Comparison of ENCODE assay signal across 8 mouse cellular contexts in the genomic region with DNA sequence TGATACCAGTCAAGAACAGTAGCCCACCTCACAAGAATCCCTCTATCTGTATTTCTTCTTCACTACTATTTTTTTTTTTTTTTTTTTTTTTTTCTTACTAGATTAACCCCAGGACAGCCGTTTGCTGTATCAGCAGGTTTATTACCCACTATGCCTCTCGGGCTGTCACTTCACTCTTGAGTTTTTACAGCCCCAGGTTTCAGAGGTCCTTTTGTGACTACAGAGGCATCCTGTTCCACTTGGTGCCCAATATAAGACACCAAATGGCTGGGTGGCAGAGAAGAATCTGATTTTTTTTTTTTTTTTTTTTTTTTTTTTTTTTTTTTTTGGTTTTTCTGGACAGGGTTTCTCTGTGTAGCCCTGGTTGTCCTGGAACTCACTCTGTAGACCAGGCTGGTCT. TPM values are rescaled to one million over a fixed set of nuclear protein-coding genes. Genes with fewer than 3 reads are reported as not detected.
A peak's percentile ranks its signal among the peaks of the same experiment; 100 is the strongest.
DNase-seq lines count a peak whose midpoint lies in the region; ATAC-seq lines count a peak whose summit lies in the region.
"Had no signal": no experiment of that assay in that cellular context is flagged by ENCODE, and none has a peak within 500 bp of the region (broad histone marks: within the 10 kb centered on the region; RNA-seq: fewer than 3 reads in every experiment).

No protein-coding gene starts in this region.

- no peak overlapping the region for H3K9ac ChIP-seq in limb, embryonic 11.5 days (ENCODE audit: low read length)
- no peak overlapping the region for H3K9ac ChIP-seq in embryonic facial prominence, embryonic 13.5 days
- H3K9ac ChIP-seq in intestine, embryonic 16.5 days (ENCODE audit: low read depth, low read length): peak overlapping the region; percentile 82; the same call in 1 of the 2 replicates
- H3K9ac ChIP-seq in neural tube, embryonic 14.5 days (replicated peaks; ENCODE audit: low read depth, low read length): no peak overlapping the region

- H3K27ac ChIP-seq in limb, embryonic 11.5 days (replicated peaks; ENCODE audit: low read depth, low read length): no peak overlapping the region
- no peak overlapping the region for H3K27ac ChIP-seq in limb, embryonic 10.5 days
- H3K27ac ChIP-seq in embryonic facial prominence, embryonic 13.5 days: no peak overlapping the region
- H3K27ac ChIP-seq in intestine, embryonic 16.5 days (ENCODE audit: low read length): no peak overlapping the region
- no peak overlapping the region for H3K27ac ChIP-seq in neural tube, embryonic 14.5 days (ENCODE audit: low read depth, low read length)

- no peak for DNase-seq in limb, embryonic 11.5 days (ENCODE audit: low spot score)
- no peak for DNase-seq in limb, embryonic 10.5 days (ENCODE audit: low spot score)
- no peak for DNase-seq in ovary, postnatal 10 days (ENCODE audit: low spot score)
- DNase-seq in gastrocnemius, postnatal 10 days: no peak
- DNase-seq: adrenal gland, adult 2 months had no signal

- H3K36me3 ChIP-seq in limb, embryonic 11.5 days (ENCODE audit: control insufficient read depth, insufficient read depth, low read length): no peaks in the 10 kb centered on the region
- no peaks in the 10 kb centered on the region for H3K36me3 ChIP-seq in limb, embryonic 10.5 days
- no peaks in the 10 kb centered on the region for H3K36me3 ChIP-seq in embryonic facial prominence, embryonic 13.5 days
- no peaks in the 10 kb centered on the region for H3K36me3 ChIP-seq in intestine, embryonic 16.5 days (ENCODE audit: control insufficient read depth, insufficient read depth, low read length)
- H3K36me3 ChIP-seq in neural tube, embryonic 14.5 days (ENCODE audit: control insufficient read depth, insufficient read depth, low read length): no peaks in the 10 kb centered on the region

- ATAC-seq in limb, embryonic 11.5 days (ENCODE audit: insufficient number of reproducible peaks, low FRiP score, low TSS enrichment, low read depth): no peak
- ATAC-seq in embryonic facial prominence, embryonic 13.5 days (ENCODE audit: insufficient number of reproducible peaks, insufficient read depth, low FRiP score, low TSS enrichment, low read depth): no peak
- ATAC-seq in intestine, embryonic 16.5 days: peak; percentile 27
- ATAC-seq in neural tube, embryonic 14.5 days (ENCODE audit: low read depth): no peak

- peak overlapping the region; percentile 60; the same call in 1 of the 2 replicates for H3K4me3 ChIP-seq in limb, embryonic 11.5 days (ENCODE audit: low read depth, low read length)
- no peak overlapping the region; the same call in 1 of the 2 replicates for H3K4me3 ChIP-seq in limb, embryonic 10.5 days
- H3K4me3 ChIP-seq in embryonic facial prominence, embryonic 13.5 days: peak overlapping the region; percentile 64
- H3K4me3 ChIP-seq in intestine, embryonic 16.5 days (ENCODE audit: low read length): peak overlapping the region; percentile 72
- H3K4me3 ChIP-seq in neural tube, embryonic 14.5 days (ENCODE audit: low read depth, low read length): peak overlapping the region; percentile 48; the same call in 1 of the 2 replicates

- 0% methylated on average over 2 of the region's 2 CpGs for WGBS in limb, embryonic 11.5 days
- WGBS in limb, embryonic 10.5 days: 3% methylated on average over 2 of the region's 2 CpGs
- 17% methylated on average over 2 of the region's 2 CpGs for whole genome bisulfite sequencing in embryonic facial prominence, embryonic 13.5 days
- WGBS in intestine, embryonic 16.5 days: 2% methylated on average over 2 of the region's 2 CpGs
- 4% methylated on average over 2 of the region's 2 CpGs for WGBS in neural tube, embryonic 14.5 days

- H3K4me1 ChIP-seq in limb, embryonic 11.5 days (ENCODE audit: control insufficient read depth, insufficient read depth, low read length): peaks cover 4% of the 10 kb centered on the region; the same call in 1 of the 2 replicates
- peaks cover 24% of the 10 kb centered on the region for H3K4me1 ChIP-seq in limb, embryonic 10.5 days
- peaks cover 12% of the 10 kb centered on the region for H3K4me1 ChIP-seq in embryonic facial prominence, embryonic 13.5 days
- peaks cover 9% of the 10 kb centered on the region for H3K4me1 ChIP-seq in intestine, embryonic 16.5 days (ENCODE audit: control insufficient read depth, insufficient read depth, low read length)
- peaks cover 7% of the 10 kb centered on the region for H3K4me1 ChIP-seq in neural tube, embryonic 14.5 days (ENCODE audit: control insufficient read depth, insufficient read depth, low read length)

- H3K27me3 ChIP-seq in limb, embryonic 11.5 days (ENCODE audit: control insufficient read depth, insufficient read depth, low read length): peaks cover 24% of the 10 kb centered on the region
- H3K27me3 ChIP-seq in limb, embryonic 10.5 days (ENCODE audit: low read depth, poor library complexity, severe bottlenecking): peaks cover 60% of the 10 kb centered on the region
- H3K27me3 ChIP-seq in embryonic facial prominence, embryonic 13.5 days: peaks cover 57% of the 10 kb centered on the region
- 0 out of 2 replicates have a peak, but pooled peaks cover 4% of the 10 kb centered on the region for H3K27me3 ChIP-seq in intestine, embryonic 16.5 days (replicated peaks; ENCODE audit: control insufficient read depth, insufficient read depth, low read length)
- H3K27me3 ChIP-seq in neural tube, embryonic 14.5 days (ENCODE audit: control insufficient read depth, insufficient read depth, low read length): peaks cover 28% of the 10 kb centered on the region

- H3K9me3 ChIP-seq in limb, embryonic 11.5 days (ENCODE audit: control insufficient read depth, low read length): no peaks in the 10 kb centered on the region
- H3K9me3 ChIP-seq in limb, embryonic 10.5 days (replicated peaks): no peaks in the 10 kb centered on the region
- H3K9me3 ChIP-seq in embryonic facial prominence, embryonic 13.5 days: peaks cover 5% of the 10 kb centered on the region; the same call in 1 of the 2 replicates
- no peaks in the 10 kb centered on the region for H3K9me3 ChIP-seq in intestine, embryonic 16.5 days (ENCODE audit: control insufficient read depth, low read length)
- no peaks in the 10 kb centered on the region for H3K9me3 ChIP-seq in neural tube, embryonic 14.5 days (ENCODE audit: control insufficient read depth, low read length)

- peak overlapping the region; percentile 99 for H3K4me2 ChIP-seq in limb, embryonic 11.5 days (ENCODE audit: low read depth, severe bottlenecking)
- peak overlapping the region; percentile 99 for H3K4me2 ChIP-seq in embryonic facial prominence, embryonic 13.5 days
- peak overlapping the region; percentile 94 for H3K4me2 ChIP-seq in intestine, embryonic 16.5 days (ENCODE audit: low read depth, low read length)
- H3K4me2 ChIP-seq in neural tube, embryonic 14.5 days (ENCODE audit: low read depth, low read length): peak overlapping the region; percentile 95; the same call in 1 of the 2 replicates

RNA-seq across cellular contexts. Expression of a gene that starts 1.6 kb away (rescaled TPM):
- polyA plus RNA-seq in limb, embryonic 11.5 days (2014; fragmentation: Nextera tagmentation; extraction: Ambion mirVana): 0.40 and 0.45 TPM in 2 replicates
- 0.59 and 0.61 TPM in 2 replicates for polyA plus RNA-seq in limb, embryonic 10.5 days (2016; fragmentation: Nextera tagmentation; extraction: Ambion mirVana)
- 0.72 and 1.1 TPM in 2 replicates for polyA plus RNA-seq in embryonic facial prominence, embryonic 13.5 days (2015; fragmentation: Nextera tagmentation; extraction: Ambion mirVana)
- 20.5 and 25.2 TPM in 2 replicates for polyA plus RNA-seq in intestine, embryonic 16.5 days (2015; fragmentation: Nextera tagmentation; extraction: Ambion mirVana)
- 1.1 and 1.9 TPM in 2 replicates for polyA plus RNA-seq in neural tube, embryonic 14.5 days (2014; fragmentation: Nextera tagmentation; extraction: Ambion mirVana)
- 1 to 10 TPM; 2.8 to 4.8 TPM for total RNA-seq in gastrocnemius, postnatal 10 days (2021)

RNA-seq across cellular contexts. Expression of a gene that starts 26.4 kb away (rescaled TPM):
- polyA plus RNA-seq in limb, embryonic 11.5 days (2014; fragmentation: Nextera tagmentation; extraction: Ambion mirVana): 31.1 and 31.2 TPM in 2 replicates
- polyA plus RNA-seq in limb, embryonic 10.5 days (2016; fragmentation: Nextera tagmentation; extraction: Ambion mirVana): 32.1 and 32.3 TPM in 2 replicates
- 36.8 and 43.1 TPM in 2 replicates for polyA plus RNA-seq in embryonic facial prominence, embryonic 13.5 days (2015; fragmentation: Nextera tagmentation; extraction: Ambion mirVana)
- 24.1 and 27.5 TPM in 2 replicates for polyA plus RNA-seq in intestine, embryonic 16.5 days (2015; fragmentation: Nextera tagmentation; extraction: Ambion mirVana)
- polyA plus RNA-seq in neural tube, embryonic 14.5 days (2014; fragmentation: Nextera tagmentation; extraction: Ambion mirVana): 15.4 and 15.5 TPM in 2 replicates
- 1 to 10 TPM; 7.2 to 8.4 TPM for total RNA-seq in gastrocnemius, postnatal 10 days (2021)

RNA-seq across cellular contexts. Expression of a gene that starts 48.7 kb away (rescaled TPM):
- 191 and 199 TPM in 2 replicates for polyA plus RNA-seq in limb, embryonic 11.5 days (2014; fragmentation: Nextera tagmentation; extraction: Ambion mirVana)
- polyA plus RNA-seq in limb, embryonic 10.5 days (2016; fragmentation: Nextera tagmentation; extraction: Ambion mirVana): 204 and 214 TPM in 2 replicates
- 173 and 181 TPM in 2 replicates for polyA plus RNA-seq in embryonic facial prominence, embryonic 13.5 days (2015; fragmentation: Nextera tagmentation; extraction: Ambion mirVana)
- polyA plus RNA-seq in intestine, embryonic 16.5 days (2015; fragmentation: Nextera tagmentation; extraction: Ambion mirVana): 152 and 155 TPM in 2 replicates
- polyA plus RNA-seq in neural tube, embryonic 14.5 days (2014; fragmentation: Nextera tagmentation; extraction: Ambion mirVana): 152 and 184 TPM in 2 replicates
- 10 to 100 TPM; 68.3 to 83.5 TPM for total RNA-seq in gastrocnemius, postnatal 10 days (2021)

RNA-seq across cellular contexts. Expression of a gene that starts 48.7 kb away (rescaled TPM):
- 25.3 and 27.6 TPM in 2 replicates for polyA plus RNA-seq in limb, embryonic 11.5 days (2014; fragmentation: Nextera tagmentation; extraction: Ambion mirVana)
- 21.8 and 28.8 TPM in 2 replicates for polyA plus RNA-seq in limb, embryonic 10.5 days (2016; fragmentation: Nextera tagmentation; extraction: Ambion mirVana)
- polyA plus RNA-seq in embryonic facial prominence, embryonic 13.5 days (2015; fragmentation: Nextera tagmentation; extraction: Ambion mirVana): 20.3 and 22.0 TPM in 2 replicates
- polyA plus RNA-seq in intestine, embryonic 16.5 days (2015; fragmentation: Nextera tagmentation; extraction: Ambion mirVana): 11.6 and 13.9 TPM in 2 replicates
- polyA plus RNA-seq in neural tube, embryonic 14.5 days (2014; fragmentation: Nextera tagmentation; extraction: Ambion mirVana): 27.3 and 29.7 TPM in 2 replicates
- total RNA-seq in gastrocnemius, postnatal 10 days (2021): 1 to 10 TPM; 4.5 to 6.0 TPM
